Mouse (Mus musculus): ENCODE results near the gene Pde4dip. TPM values are rescaled to one million over a fixed set of nuclear protein-coding genes. Genes with fewer than 3 reads are reported as not detected.

Pde4dip gene
- polyA plus RNA-seq, 1 experiment: 56.2 TPM

GRCm38 (mm10) chr3:97834625-97835024, 53.9 kb downstream of the Pde4dip start:
- no peaks in the 10 kb centered on the region for H3K27me3 ChIP-seq (ENCODE audit: control insufficient read depth, insufficient read depth, low read length)
- no peak overlapping the region for H3K4me3 ChIP-seq (ENCODE audit: control insufficient read depth, insufficient read depth, low read length)
- H3K36me3 ChIP-seq (ENCODE audit: control insufficient read depth, insufficient read depth, low read length): no peaks in the 10 kb centered on the region
- no peak for TF ChIP-seq POLR2A (IDR thresholded peaks at IDR 0.05; ENCODE audit: control insufficient read depth, extremely low read depth, insufficient read depth, low read length, poor library complexity)
- no peak for TF ChIP-seq CTCF (IDR thresholded peaks at IDR 0.05; ENCODE audit: borderline replicate concordance, control insufficient read depth, extremely low read depth, insufficient read depth, low read length, poor library complexity)
- no peak for DNase-seq
- H3K27ac ChIP-seq (ENCODE audit: control insufficient read depth, insufficient read depth, low read length): no peak overlapping the region
- WGBS: 74% methylated on average over 1 of the region's 1 CpGs
- H3K4me1 ChIP-seq (replicated peaks; ENCODE audit: control insufficient read depth, insufficient read depth, low read length): no peaks in the 10 kb centered on the region

DNA sequence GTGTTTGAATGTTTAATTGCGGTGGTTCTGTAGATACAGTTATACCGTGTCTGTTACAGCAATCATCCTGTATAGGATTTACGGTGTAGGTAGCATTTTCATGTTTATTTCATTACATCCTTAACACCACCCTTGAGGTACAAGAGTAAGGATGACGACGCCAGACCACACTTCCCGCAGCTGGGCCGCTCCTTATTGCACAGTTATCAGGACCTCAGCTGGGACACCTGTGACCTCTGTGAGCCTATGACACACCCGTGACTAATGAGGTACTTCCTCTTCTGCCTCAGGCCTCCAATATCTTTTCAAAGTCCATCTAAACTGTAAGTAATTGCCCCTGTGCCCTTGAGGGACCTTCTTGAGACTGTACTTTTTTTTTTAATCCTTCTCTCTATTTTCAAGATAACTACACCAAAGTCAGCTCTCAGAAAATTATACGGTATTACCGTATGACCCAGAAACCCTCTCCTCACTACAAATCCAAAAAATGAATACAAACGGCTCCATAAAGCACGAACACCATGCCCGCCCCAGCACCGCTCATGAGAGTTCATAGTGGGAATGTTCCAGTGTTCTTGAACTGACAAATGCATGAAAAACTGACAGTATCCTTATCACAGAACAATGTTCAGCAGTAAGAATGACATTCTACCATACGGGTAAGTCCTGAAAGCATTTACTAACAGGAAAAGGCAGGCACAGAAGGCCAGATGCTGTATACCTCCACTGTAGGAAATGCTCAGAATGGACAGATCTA, 56.8 kb downstream of the Pde4dip start:
- Histone ChIP-seq H3K36me3 (ENCODE audit: control insufficient read depth, insufficient read depth, low read length) (no peaks in the 10 kb centered on the region), H3K27me3 (ENCODE audit: control insufficient read depth, insufficient read depth, low read length) (no peaks in the 10 kb centered on the region), H3K4me3 (ENCODE audit: control insufficient read depth, insufficient read depth, low read length) (no peak overlapping the region), H3K27ac (ENCODE audit: control insufficient read depth, insufficient read depth, low read length) (no peak overlapping the region), H3K4me1 (replicated peaks; ENCODE audit: control insufficient read depth, insufficient read depth, low read length) (no peaks in the 10 kb centered on the region)
- WGBS: 54% methylated on average over 15 of the region's 15 CpGs
- TF ChIP-seq CTCF (IDR thresholded peaks at IDR 0.05; ENCODE audit: borderline replicate concordance, control insufficient read depth, extremely low read depth, insufficient read depth, low read length, poor library complexity): no peak
- no peak for TF ChIP-seq POLR2A (IDR thresholded peaks at IDR 0.05; ENCODE audit: control insufficient read depth, extremely low read depth, insufficient read depth, low read length, poor library complexity)
- DNase-seq: no peak

DNA sequence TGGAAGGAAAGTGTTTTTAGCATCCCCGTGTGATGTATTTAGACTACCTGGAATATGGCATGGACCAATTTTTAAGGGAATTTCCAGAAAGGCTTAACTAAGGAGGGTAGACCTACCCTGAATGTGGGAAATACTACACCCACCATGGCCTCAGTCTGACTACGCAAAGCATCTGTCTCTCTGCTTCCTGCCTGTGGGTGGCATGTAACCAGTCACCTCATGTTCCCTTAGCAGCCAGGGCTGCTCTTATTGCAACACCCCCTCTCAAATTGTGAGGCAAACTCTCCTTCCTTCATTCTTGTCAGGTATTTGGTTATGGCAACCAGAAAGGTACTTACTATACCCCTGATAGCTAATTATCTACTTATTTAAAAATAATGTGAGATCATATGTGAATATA, 57.9 kb downstream of the Pde4dip start:
- TF ChIP-seq POLR2A (IDR thresholded peaks at IDR 0.05; ENCODE audit: control insufficient read depth, extremely low read depth, insufficient read depth, low read length, poor library complexity) (no peak), CTCF (IDR thresholded peaks at IDR 0.05; ENCODE audit: borderline replicate concordance, control insufficient read depth, extremely low read depth, insufficient read depth, low read length, poor library complexity) (no peak)

GRCm38 (mm10) chr3:97830122-97830521, 58.4 kb downstream of the Pde4dip start:
- Histone ChIP-seq H3K36me3 (ENCODE audit: control insufficient read depth, insufficient read depth, low read length) (no peaks in the 10 kb centered on the region), H3K4me3 (ENCODE audit: control insufficient read depth, insufficient read depth, low read length) (no peak overlapping the region), H3K27ac (ENCODE audit: control insufficient read depth, insufficient read depth, low read length) (no peak overlapping the region), H3K4me1 (replicated peaks; ENCODE audit: control insufficient read depth, insufficient read depth, low read length) (no peaks in the 10 kb centered on the region), H3K27me3 (ENCODE audit: control insufficient read depth, insufficient read depth, low read length) (no peaks in the 10 kb centered on the region)
- TF ChIP-seq POLR2A (IDR thresholded peaks at IDR 0.05; ENCODE audit: control insufficient read depth, extremely low read depth, insufficient read depth, low read length, poor library complexity): no peak
- TF ChIP-seq CTCF (IDR thresholded peaks at IDR 0.05; ENCODE audit: borderline replicate concordance, control insufficient read depth, extremely low read depth, insufficient read depth, low read length, poor library complexity): no peak
- no peak for DNase-seq
- 80% methylated on average over 2 of the region's 2 CpGs for WGBS

More for the DNA sequence above, 57.9 kb downstream of the Pde4dip start:
- no peak for DNase-seq
- Histone ChIP-seq H3K4me1 (replicated peaks; ENCODE audit: control insufficient read depth, insufficient read depth, low read length) (no peaks in the 10 kb centered on the region), H3K36me3 (ENCODE audit: control insufficient read depth, insufficient read depth, low read length) (no peaks in the 10 kb centered on the region), H3K27me3 (ENCODE audit: control insufficient read depth, insufficient read depth, low read length) (no peaks in the 10 kb centered on the region), H3K4me3 (ENCODE audit: control insufficient read depth, insufficient read depth, low read length) (no peak overlapping the region), H3K27ac (ENCODE audit: control insufficient read depth, insufficient read depth, low read length) (no peak overlapping the region)
- WGBS: 75% methylated on average over 2 of the region's 2 CpGs

- WGBS: 96% methylated on average over 4 of the region's 4 CpGs
- Histone ChIP-seq H3K4me3 (ENCODE audit: control insufficient read depth, insufficient read depth, low read length) (no peak overlapping the region), H3K27ac (ENCODE audit: control insufficient read depth, insufficient read depth, low read length) (no peak overlapping the region), H3K36me3 (ENCODE audit: control insufficient read depth, insufficient read depth, low read length) (no peaks in the 10 kb centered on the region), H3K4me1 (replicated peaks; ENCODE audit: control insufficient read depth, insufficient read depth, low read length) (peaks cover 5% of the 10 kb centered on the region; the same call in 1 of the 2 replicates), H3K27me3 (ENCODE audit: control insufficient read depth, insufficient read depth, low read length) (peaks cover 5% of the 10 kb centered on the region)
- TF ChIP-seq POLR2A (IDR thresholded peaks at IDR 0.05; ENCODE audit: control insufficient read depth, extremely low read depth, insufficient read depth, low read length, poor library complexity) (no peak), CTCF (IDR thresholded peaks at IDR 0.05; ENCODE audit: borderline replicate concordance, control insufficient read depth, extremely low read depth, insufficient read depth, low read length, poor library complexity) (no peak)
- DNase-seq: no peak
Observed at GRCm38 (mm10) chr3:97828286-97828685, 60.2 kb downstream of the Pde4dip start.

DNA sequence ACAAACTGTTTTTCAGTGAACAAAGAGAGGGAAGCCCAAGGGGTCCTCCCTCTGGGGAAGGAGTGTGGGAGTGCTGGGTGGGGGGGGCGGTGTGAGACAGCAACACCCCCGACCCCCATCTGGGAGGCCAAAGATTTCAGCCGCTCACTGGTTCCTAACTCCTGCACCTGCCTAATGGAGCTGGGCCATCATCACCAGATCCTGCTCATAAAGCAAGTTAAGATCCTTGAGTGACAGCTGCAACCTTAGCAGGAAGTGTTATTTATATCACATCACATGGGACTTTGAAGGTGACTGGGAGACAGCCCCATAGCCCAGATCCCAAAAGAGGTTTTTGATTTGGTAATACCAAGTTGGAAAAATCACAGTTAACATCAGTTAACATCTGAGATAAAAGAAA, 63.3 kb downstream of the Pde4dip start:
- Histone ChIP-seq H3K4me3 (ENCODE audit: control insufficient read depth, insufficient read depth, low read length) (no peak overlapping the region), H3K36me3 (ENCODE audit: control insufficient read depth, insufficient read depth, low read length) (no peaks in the 10 kb centered on the region), H3K27ac (ENCODE audit: control insufficient read depth, insufficient read depth, low read length) (no peak overlapping the region), H3K27me3 (ENCODE audit: control insufficient read depth, insufficient read depth, low read length) (peaks cover 5% of the 10 kb centered on the region), H3K4me1 (replicated peaks; ENCODE audit: control insufficient read depth, insufficient read depth, low read length) (peaks cover 5% of the 10 kb centered on the region; the same call in 1 of the 2 replicates)
- WGBS: 36% methylated on average over 3 of the region's 3 CpGs
- DNase-seq: no peak
- TF ChIP-seq CTCF (IDR thresholded peaks at IDR 0.05; ENCODE audit: borderline replicate concordance, control insufficient read depth, extremely low read depth, insufficient read depth, low read length, poor library complexity): no peak
- TF ChIP-seq POLR2A (IDR thresholded peaks at IDR 0.05; ENCODE audit: control insufficient read depth, extremely low read depth, insufficient read depth, low read length, poor library complexity): no peak
